Mouse (Mus musculus) heart, embryonic 12.5 days (tissue): ENCODE measurements at regions not wholly inside any gene's neighbourhood (a gene's known extent, or its start where the extent isn't known, plus 50 kb on each side); places are given as distances from the start of the nearest gene placed in this dataset.

Source experiments
- ATAC-seq: fragments of 200-750 bp; cut with Nextera tagmentation; 2 replicates; pipeline ENCODE4 v1.8.0; 2017; ENCODE audit warnings: moderate TSS enrichment, moderate library complexity; ENCODE audit not compliant: insufficient number of reproducible peaks, low FRiP score
- H3K27ac ChIP-seq: fragments of 300-500 bp; sonication (generic); 2 replicates; pipeline ENCODE4 v1.5.1; 2016; ENCODE audit warnings: mild to moderate bottlenecking, moderate library complexity; ENCODE audit not compliant: poor library complexity, severe bottlenecking
- H3K27me3 ChIP-seq: fragments of 300-500 bp; sonication (generic); replicated peaks from 2 replicates; pipeline ENCODE4 v1.6.1; 2016; ENCODE audit warnings: mild to moderate bottlenecking, moderate library complexity
- H3K36me3 ChIP-seq: fragments of 300-500 bp; sonication (generic); 2 replicates; pipeline ENCODE4 v1.6.1; 2016; ENCODE audit warnings: mild to moderate bottlenecking, moderate library complexity
- H3K4me1 ChIP-seq: fragments of 300-500 bp; sonication (generic); replicated peaks from 2 replicates; pipeline ENCODE4 v1.6.1; 2016; ENCODE audit warnings: mild to moderate bottlenecking
- H3K4me2 ChIP-seq: fragments of 300-500 bp; sonication (generic); 2 replicates; pipeline ENCODE4 v1.6.1; 2016; ENCODE audit warnings: mild to moderate bottlenecking, moderate library complexity
- H3K4me3 ChIP-seq: fragments of 300-500 bp; sonication (generic); 2 replicates; pipeline ENCODE4 v1.5.1; 2016; ENCODE audit warnings: mild to moderate bottlenecking
- H3K9ac ChIP-seq: fragments of 300-500 bp; sonication (generic); 2 replicates; pipeline ENCODE4 v1.6.1; 2016; ENCODE audit warnings: mild to moderate bottlenecking, moderate library complexity
- H3K9me3 ChIP-seq: fragments of 300-500 bp; sonication (generic); replicated peaks from 2 replicates; pipeline ENCODE4 v1.6.1; 2016; ENCODE audit warnings: mild to moderate bottlenecking, moderate library complexity
- WGBS: fragments of 180-500 bp; shearing (Covaris S2); methylation state at CpG from one replicate; pipeline ENCODE4 v1.1.7; 2016; 5-methylcytosine and 5-hydroxymethylcytosine counted together

- H3K27ac ChIP-seq, result no peak overlapping the region
- H3K9ac ChIP-seq, result no peak overlapping the region
- no peak for ATAC-seq
- no peak overlapping the region for H3K4me3 ChIP-seq
- H3K36me3 ChIP-seq, result no peaks in the 10 kb centered on the region
- H3K9me3 ChIP-seq, result no peaks in the 10 kb centered on the region
- no peak overlapping the region for H3K4me2 ChIP-seq
- WGBS, result 81% methylated on average over 13 of the region's 13 CpGs
- peaks cover 10% of the 10 kb centered on the region for H3K4me1 ChIP-seq
- H3K27me3 ChIP-seq, result peaks cover 17% of the 10 kb centered on the region
These were observed 190.8 kb upstream of the Zmiz1 start for GRCm38 (mm10) chr14:25268090-25268631.

GRCm38 (mm10) chr14:25270227-25270876, 188.6 kb upstream of the Zmiz1 start:
- H3K9ac ChIP-seq, result no peak overlapping the region
- WGBS, result 52% methylated on average over 11 of the region's 11 CpGs
- peaks cover 20% of the 10 kb centered on the region for H3K27me3 ChIP-seq
- no peaks in the 10 kb centered on the region for H3K36me3 ChIP-seq
- no peak overlapping the region for H3K4me2 ChIP-seq
- no peak for ATAC-seq
- H3K4me3 ChIP-seq, result no peak overlapping the region
- H3K4me1 ChIP-seq, result peaks cover 10% of the 10 kb centered on the region
- no peaks in the 10 kb centered on the region for H3K9me3 ChIP-seq
- H3K27ac ChIP-seq, result no peak overlapping the region

- Histone ChIP-seq H3K36me3 (no peaks in the 10 kb centered on the region), H3K9ac (no peak overlapping the region), H3K9me3 (no peaks in the 10 kb centered on the region), H3K27me3 (peaks cover 20% of the 10 kb centered on the region), H3K4me3 (no peak overlapping the region), H3K4me1 (no peaks in the 10 kb centered on the region), H3K27ac (no peak overlapping the region), H3K4me2 (no peak overlapping the region)
- WGBS, result 69% methylated on average over 11 of the region's 11 CpGs
- ATAC-seq, result no peak
These were observed 186.4 kb upstream of the Zmiz1 start for GRCm38 (mm10) chr14:25272366-25273156.

GRCm38 (mm10) chr14:25279751-25280150, 179.2 kb upstream of the Zmiz1 start:
- Histone ChIP-seq H3K9ac (no peak overlapping the region), H3K4me3 (no peak overlapping the region), H3K36me3 (no peaks in the 10 kb centered on the region), H3K9me3 (no peaks in the 10 kb centered on the region), H3K27me3 (no peaks in the 10 kb centered on the region; the same call in 1 of the 2 replicates), H3K4me2 (no peak overlapping the region), H3K4me1 (no peaks in the 10 kb centered on the region), H3K27ac (no peak overlapping the region)
- ATAC-seq, result no peak

GRCm38 (mm10) chr14:25292557-25292956, 166.4 kb upstream of the Zmiz1 start:
- Histone ChIP-seq H3K9ac (no peak overlapping the region), H3K9me3 (no peaks in the 10 kb centered on the region), H3K4me1 (no peaks in the 10 kb centered on the region; the same call in 1 of the 2 replicates), H3K4me2 (no peak overlapping the region), H3K36me3 (no peaks in the 10 kb centered on the region), H3K27me3 (no peaks in the 10 kb centered on the region; the same call in 1 of the 2 replicates), H3K27ac (no peak overlapping the region), H3K4me3 (no peak overlapping the region)
- no peak for ATAC-seq
- 56% methylated on average over 1 of the region's 1 CpGs for WGBS

GRCm38 (mm10) chr14:25294226-25294625, 164.8 kb upstream of the Zmiz1 start:
- Histone ChIP-seq H3K27me3 (no peaks in the 10 kb centered on the region; the same call in 1 of the 2 replicates), H3K4me1 (no peaks in the 10 kb centered on the region; the same call in 1 of the 2 replicates), H3K4me3 (no peak overlapping the region), H3K4me2 (no peak overlapping the region), H3K27ac (no peak overlapping the region), H3K36me3 (no peaks in the 10 kb centered on the region), H3K9ac (no peak overlapping the region), H3K9me3 (no peaks in the 10 kb centered on the region)
- WGBS, result 83% methylated on average over 4 of the region's 4 CpGs
- no peak for ATAC-seq

GRCm38 (mm10) chr14:25295688-25296350, 163.2 kb upstream of the Zmiz1 start:
- no peak overlapping the region for H3K4me3 ChIP-seq
- no peak for ATAC-seq

GRCm38 (mm10) chr14:25299673-25300190, 159.3 kb upstream of the Zmiz1 start:
- no peak for ATAC-seq

More at GRCm38 (mm10) chr14:25295688-25296350, 163.2 kb upstream of the Zmiz1 start:
- Histone ChIP-seq H3K4me2 (no peak overlapping the region), H3K9me3 (no peaks in the 10 kb centered on the region), H3K27me3 (no peaks in the 10 kb centered on the region; the same call in 1 of the 2 replicates), H3K4me1 (no peaks in the 10 kb centered on the region; the same call in 1 of the 2 replicates), H3K9ac (no peak overlapping the region), H3K27ac (no peak overlapping the region), H3K36me3 (no peaks in the 10 kb centered on the region)
- WGBS, result 62% methylated on average over 5 of the region's 5 CpGs

GRCm38 (mm10) chr14:25301336-25302031, 157.5 kb upstream of the Zmiz1 start:
- Histone ChIP-seq H3K27ac (no peak overlapping the region), H3K27me3 (no peaks in the 10 kb centered on the region), H3K9ac (no peak overlapping the region), H3K4me2 (no peak overlapping the region), H3K36me3 (no peaks in the 10 kb centered on the region), H3K4me1 (peaks cover 27% of the 10 kb centered on the region), H3K4me3 (no peak overlapping the region), H3K9me3 (no peaks in the 10 kb centered on the region)
- WGBS, result 56% methylated on average over 9 of the region's 9 CpGs
- ATAC-seq, result no peak

More at GRCm38 (mm10) chr14:25299673-25300190, 159.3 kb upstream of the Zmiz1 start:
- WGBS, result 83% methylated on average over 3 of the region's 3 CpGs
- no peak overlapping the region for H3K4me2 ChIP-seq
- no peak overlapping the region for H3K9ac ChIP-seq
- no peaks in the 10 kb centered on the region for H3K9me3 ChIP-seq
- peaks cover 14% of the 10 kb centered on the region for H3K4me1 ChIP-seq
- H3K36me3 ChIP-seq, result no peaks in the 10 kb centered on the region
- H3K27ac ChIP-seq, result no peak overlapping the region
- H3K27me3 ChIP-seq, result no peaks in the 10 kb centered on the region
- H3K4me3 ChIP-seq, result no peak overlapping the region

GRCm38 (mm10) chr14:25304391-25304851, 154.6 kb upstream of the Zmiz1 start:
- H3K9me3 ChIP-seq, result no peaks in the 10 kb centered on the region
- peak; percentile 46 for ATAC-seq
- H3K9ac ChIP-seq, result peak overlapping the region; percentile 37
- no peaks in the 10 kb centered on the region for H3K27me3 ChIP-seq
- H3K27ac ChIP-seq, result peak overlapping the region; percentile 61
- H3K4me3 ChIP-seq, result no peak overlapping the region
- no peaks in the 10 kb centered on the region for H3K36me3 ChIP-seq
- peaks cover 46% of the 10 kb centered on the region for H3K4me1 ChIP-seq
- 9% methylated on average over 9 of the region's 9 CpGs for WGBS
- peak overlapping the region; percentile 26; the same call in 1 of the 2 replicates for H3K4me2 ChIP-seq
